Mouse (Mus musculus) CH12.LX (cell line): ENCODE data around the gene Kcnma1. TPM values are rescaled to one million over a fixed set of nuclear protein-coding genes. Genes with fewer than 3 reads are reported as not detected.

Experiments used
- DNase-seq: peaks from one replicate; pipeline ENCODE4 v3.0.0-alpha.2; 2013; ENCODE audit errors: extremely low read depth
- H3K27ac ChIP-seq: 2 replicates; pipeline ENCODE4 v1.5.1; 2012; ENCODE audit warnings: low read depth, mild to moderate bottlenecking, control low read depth, moderate library complexity; ENCODE audit not compliant: insufficient read depth
- H3K27me3 ChIP-seq: replicated peaks from 2 replicates; pipeline ENCODE3; 2012; ENCODE audit warnings: inconsistent platforms
- H3K36me3 ChIP-seq, 2 experiments: replicated peaks in 1 of 2; 2 replicates each; pipeline versions ENCODE3 to v1.6.1; 2012; ENCODE audit warnings: inconsistent platforms in 1 of 2, low read length in 1 of 2, mild to moderate bottlenecking in 1 of 2, mixed read lengths in 1 of 2, moderate library complexity in 1 of 2; ENCODE audit not compliant: control insufficient read depth in 1 of 2, insufficient read depth in 1 of 2
- H3K4me1 ChIP-seq, 2 experiments: 2 replicates each; pipeline ENCODE4 v1.6.1; 2012; ENCODE audit warnings: inconsistent platforms in 1 of 2, moderate library complexity in 1 of 2; ENCODE audit not compliant: insufficient read depth in 2 of 2, control insufficient read depth in 1 of 2
- H3K4me2 ChIP-seq: 2 replicates; pipeline ENCODE4 v1.6.1; 2012; ENCODE audit warnings: low read depth, mild to moderate bottlenecking, control low read depth; ENCODE audit not compliant: poor library complexity, insufficient read depth, severe bottlenecking
- H3K4me3 ChIP-seq, 3 experiments: fragments of 150-350 bp in 1 of 3; sonication (generic) in 1 of 3; replicated peaks in 1 of 3; 2 replicates each; pipeline versions ENCODE3 to v1.5.1; 2011 to 2012; ENCODE audit warnings: low read depth in 2 of 3, low read length in 2 of 3, mild to moderate bottlenecking in 2 of 3, moderate library complexity in 2 of 3, control low read depth in 1 of 3, improper control_type of control experiment in 1 of 3, inconsistent platforms in 1 of 3, mixed read lengths in 1 of 3; ENCODE audit not compliant: poor library complexity in 1 of 3
- H3K79me2 ChIP-seq: replicated peaks from 2 replicates; pipeline ENCODE4 v1.6.1; 2012; ENCODE audit warnings: mild to moderate bottlenecking, moderate library complexity; ENCODE audit not compliant: control insufficient read depth, poor library complexity, insufficient read depth, severe bottlenecking; ENCODE audit errors: extremely low read depth
- H3K9ac ChIP-seq: 2 replicates; pipeline ENCODE4 v1.6.1; 2012; ENCODE audit warnings: low read depth, mild to moderate bottlenecking, control low read depth, moderate library complexity; ENCODE audit not compliant: insufficient read depth
- H3K9me3 ChIP-seq: replicated peaks from 2 replicates; pipeline ENCODE3; 2012; ENCODE audit warnings: low read length, inconsistent platforms, mixed read lengths
- CHD1 ChIP-seq: IDR thresholded peaks from 2 replicates; pipeline ENCODE4 v1.6.1; 2012; ENCODE audit warnings: low read depth, low read length, improper control_type of control experiment, inconsistent platforms
- CTCF ChIP-seq, 2 experiments: IDR thresholded peaks in 1 of 2; conservative IDR thresholded peaks in 1 of 2; 2 replicates each; pipeline ENCODE4 v1.5.1; 2011 to 2012; ENCODE audit warnings: low read depth in 2 of 2, low read length in 2 of 2, improper control_type of control experiment in 1 of 2, inconsistent platforms in 1 of 2, mild to moderate bottlenecking in 1 of 2, moderate library complexity in 1 of 2
- E2F4 ChIP-seq: IDR thresholded peaks from 2 replicates; pipeline ENCODE4 v1.6.1; 2011; ENCODE audit warnings: low read depth, low read length, improper control_type of control experiment; ENCODE audit not compliant: insufficient replicate concordance
- ELF1 ChIP-seq: IDR thresholded peaks from 2 replicates; pipeline ENCODE4 v1.6.1; 2014; ENCODE audit warnings: low read depth, mild to moderate bottlenecking, inconsistent platforms, low read length, improper control_type of control experiment
- EP300 ChIP-seq: IDR thresholded peaks from 2 replicates; pipeline ENCODE4 v1.6.1; 2011; ENCODE audit warnings: low read length, improper control_type of control experiment
- ETS1 ChIP-seq: conservative IDR thresholded peaks from 2 replicates; pipeline ENCODE4 v1.6.1; 2012; ENCODE audit warnings: low read depth, mild to moderate bottlenecking, inconsistent platforms, low read length, improper control_type of control experiment, moderate library complexity
- HCFC1 ChIP-seq: IDR thresholded peaks from 2 replicates; pipeline ENCODE4 v1.6.1; 2012; ENCODE audit warnings: low read depth, mild to moderate bottlenecking, inconsistent platforms, low read length, improper control_type of control experiment
- IRF4 ChIP-seq: IDR thresholded peaks from 2 replicates; pipeline ENCODE4 v1.6.1; 2014; ENCODE audit warnings: low read depth, mild to moderate bottlenecking, inconsistent platforms, low read length, improper control_type of control experiment
- JUND ChIP-seq: conservative IDR thresholded peaks from 2 replicates; pipeline ENCODE4 v1.6.1; 2011; ENCODE audit warnings: low read depth, low read length, improper control_type of control experiment
- MYC ChIP-seq: IDR thresholded peaks from 2 replicates; pipeline ENCODE4 v1.6.1; 2011; ENCODE audit warnings: low read depth, mild to moderate bottlenecking, improper control_type of control experiment, low read length
- NELFE ChIP-seq: IDR thresholded peaks from 2 replicates; pipeline ENCODE4 v1.6.1; 2011; ENCODE audit warnings: low read depth, low read length, improper control_type of control experiment
- NRF1 ChIP-seq: IDR thresholded peaks from 2 replicates; pipeline ENCODE4 v1.6.1; 2014; ENCODE audit warnings: low read depth, mild to moderate bottlenecking, inconsistent platforms, low read length, improper control_type of control experiment, moderate library complexity
- PAX5 ChIP-seq: IDR thresholded peaks from 2 replicates; pipeline ENCODE4 v1.6.1; 2012; ENCODE audit warnings: low read length, inconsistent platforms, mixed read lengths
- POLR2A ChIP-seq: IDR thresholded peaks from 2 replicates; pipeline ENCODE4 v1.6.1; 2011; ENCODE audit warnings: low read depth, mild to moderate bottlenecking, improper control_type of control experiment, low read length
- POLR2AphosphoS2 ChIP-seq: IDR thresholded peaks from 2 replicates; pipeline ENCODE4 v1.6.1; 2011; ENCODE audit warnings: low read depth, low read length, improper control_type of control experiment
- RAD21 ChIP-seq: IDR thresholded peaks from 2 replicates; pipeline ENCODE4 v1.6.1; 2011; ENCODE audit warnings: low read depth, mild to moderate bottlenecking, low read length, improper control_type of control experiment, moderate library complexity
- SMC3 ChIP-seq: IDR thresholded peaks from 2 replicates; pipeline ENCODE4 v1.6.1; 2011; ENCODE audit warnings: low read depth, low read length, improper control_type of control experiment
- UBTF ChIP-seq: IDR thresholded peaks from 2 replicates; pipeline ENCODE4 v1.6.1; 2012; ENCODE audit warnings: low read depth, mild to moderate bottlenecking, inconsistent platforms, low read length, improper control_type of control experiment, moderate library complexity
- ZC3H11A ChIP-seq: IDR thresholded peaks from 2 replicates; pipeline ENCODE4 v1.6.1; 2012; ENCODE audit warnings: low read depth, mild to moderate bottlenecking, inconsistent platforms, low read length, improper control_type of control experiment
- ZKSCAN1 ChIP-seq: IDR thresholded peaks from 2 replicates; pipeline ENCODE4 v1.6.1; 2012; ENCODE audit warnings: low read depth, inconsistent platforms, low read length, improper control_type of control experiment, borderline replicate concordance
- ZNF384 ChIP-seq: IDR thresholded peaks from 2 replicates; pipeline ENCODE4 v1.6.1; 2012; ENCODE audit warnings: low read depth, low read length, improper control_type of control experiment, inconsistent platforms
- dilution Hi-C: fragments of 300-500 bp; cut with MboI; formaldehyde crosslinking; loops from 2 replicates; pipeline ENCODE4 v1.14.3; 2020; ENCODE audit warnings: low sequenced_read_pairs; ENCODE audit not compliant: extremely low pct_unique_long_range_greater_than_20kb, extremely low pct_ligation_motif_present
- in situ Hi-C: fragments of 300-500 bp; cut with MboI; formaldehyde crosslinking; loops from 3 replicates; pipeline ENCODE4 v1.14.3; 2019; ENCODE audit warnings: low sequenced_read_pairs, low pct_ligation_motif_present, low pct_unique_long_range_greater_than_20kb, mixed read lengths
- polyA plus RNA-seq: library from polyadenylated mRNA; unstranded; fragments of >175 nt; gene quantifications from 2 replicates; pipeline ENCODE4 v1.2.1, GENCODE M21; 2012; ENCODE audit warnings: low read depth; ENCODE audit not compliant: insufficient read length
- total RNA-seq, 2 experiments: library from RNA; depleted of rRNA; stranded (reverse); fragments of 300-350 nt in 1 of 2; fragments of >200 nt in 1 of 2; gene quantifications; 2 replicates each; pipeline ENCODE4 v1.2.3; 2012 to 2014

Gene Kcnma1
- total and polyA plus RNA-seq, 3 experiments, result 0.10 to 0.17 (median 0.12) TPM

- Histone ChIP-seq H3K79me2 (no peaks in the 10 kb centered on the region), H3K9me3 (no peaks in the 10 kb centered on the region), H3K9ac (no peak overlapping the region), H3K27ac (no peak overlapping the region), H3K4me2 (no peak overlapping the region), H3K4me3 (no peak overlapping the region), H3K36me3 (no peaks in the 10 kb centered on the region), H3K4me1 (peaks cover 0 to 5% of the 10 kb centered on the region in 2 experiments; a peak in 1 of 4 replicates), H3K27me3 (no peaks in the 10 kb centered on the region)
- TF ChIP-seq JUND, result no peak
- TF ChIP-seq RAD21, result peak; percentile 72
- no peak for TF ChIP-seq IRF4
- peak; percentile 43 for TF ChIP-seq SMC3
- TF ChIP-seq CTCF (conservative IDR thresholded peaks at IDR 0.05 in 1 of 2, IDR thresholded peaks at IDR 0.05 in 1 of 2; ENCODE audit: low read depth in 2 of 2, low read length in 2 of 2), result peak in 1 of 2 experiments; percentile 71; a peak in 2 of 4 replicates
- dilution Hi-C loops, result no loop called here
- in situ Hi-C loops, result loop anchor here (25.0 kb wide), 1 partner anchor 436 kb away; the partner anchor contains the start of gene Kcnma1
- DNase-seq, result peak; percentile 41
Measured at GRCm38 (mm10) chr14:23575951-23576350, 438.3 kb downstream of the Kcnma1 start.

- Histone ChIP-seq H3K4me1 (no peaks in the 10 kb centered on the region), H3K79me2 (no peaks in the 10 kb centered on the region), H3K4me2 (no peak overlapping the region), H3K9me3 (no peaks in the 10 kb centered on the region), H3K27ac (no peak overlapping the region), H3K4me3 (no peak overlapping the region), H3K9ac (no peak overlapping the region), H3K36me3 (no peaks in the 10 kb centered on the region), H3K27me3 (no peaks in the 10 kb centered on the region)
- TF ChIP-seq E2F4 (no peak), NELFE (no peak), ZNF384 (no peak), POLR2AphosphoS2 (no peak), ETS1 (no peak), POLR2A (no peak), PAX5 (no peak), UBTF (no peak), RAD21 (no peak), CHD1 (no peak), HCFC1 (no peak), EP300 (no peak), ZKSCAN1 (no peak), NRF1 (no peak), ZC3H11A (no peak), MYC (no peak), ELF1 (no peak)
- in situ Hi-C loops (no loop called here), dilution Hi-C loops (no loop called here)
- no peak for DNase-seq
Measured at GRCm38 (mm10) chr14:23574136-23574535, 440.2 kb downstream of the Kcnma1 start.
